Mouse (Mus musculus) lung, embryonic 15.5 days (tissue): ENCODE results near the gene Fcgr3. TPM values are rescaled to one million over a fixed set of nuclear protein-coding genes. Genes with fewer than 3 reads are reported as not detected.
A peak's percentile ranks its signal among the peaks of the same experiment; 100 is the strongest.
"Not testable (repeated sequence)": the region's sequence is repeated elsewhere in the genome, so short reads cannot be mapped to it uniquely, and the experiment has no call there.

Experiments
- ATAC-seq: fragments of 200-750 bp; cut with Nextera tagmentation; 2 replicates; pipeline ENCODE4 v1.8.0; 2017; ENCODE audit warnings: moderate number of reproducible peaks, borderline replicate concordance; ENCODE audit not compliant: low FRiP score, low TSS enrichment; ENCODE audit errors: extremely low read depth
- H3K27ac ChIP-seq: fragments of 300-500 bp; sonication (generic); 2 replicates; pipeline ENCODE4 v1.5.1; 2015; ENCODE audit warnings: moderate library complexity, mild to moderate bottlenecking, inconsistent platforms
- H3K27me3 ChIP-seq: fragments of 300-500 bp; sonication (generic); 2 replicates; pipeline ENCODE4 v1.6.1; 2015; ENCODE audit warnings: inconsistent platforms
- H3K36me3 ChIP-seq: fragments of 300-500 bp; sonication (generic); 2 replicates; pipeline ENCODE4 v1.6.1; 2015; ENCODE audit warnings: inconsistent platforms
- H3K4me1 ChIP-seq: fragments of 300-500 bp; sonication (generic); 2 replicates; pipeline ENCODE4 v1.6.1; 2015; ENCODE audit warnings: inconsistent platforms
- H3K4me2 ChIP-seq: fragments of 300-500 bp; sonication (generic); 2 replicates; pipeline ENCODE4 v1.6.1; 2015; ENCODE audit warnings: inconsistent platforms, mild to moderate bottlenecking, moderate library complexity
- H3K4me3 ChIP-seq: fragments of 300-500 bp; sonication (generic); 2 replicates; pipeline ENCODE4 v1.5.1; 2015; ENCODE audit warnings: mild to moderate bottlenecking, inconsistent platforms
- H3K9ac ChIP-seq: fragments of 300-500 bp; sonication (generic); 2 replicates; pipeline ENCODE4 v1.6.1; 2015; ENCODE audit warnings: inconsistent platforms
- H3K9me3 ChIP-seq: fragments of 300-500 bp; sonication (generic); 2 replicates; pipeline ENCODE4 v1.6.1; 2016; ENCODE audit warnings: inconsistent platforms
- WGBS: fragments of 180-500 bp; shearing (Covaris S2); methylation state at CpG from one replicate; pipeline ENCODE4 v1.1.7; 2015; 5-methylcytosine and 5-hydroxymethylcytosine counted together
- polyA plus RNA-seq: library from polyadenylated mRNA; unstranded; fragments of >200 nt; fragmentation: Nextera tagmentation; extraction: Ambion mirVana; gene quantifications from 2 replicates; pipeline ENCODE4 v1.2.1, GENCODE M21; 2015

The Fcgr3 gene
- polyA plus RNA-seq, 1 experiment from 2014 or later: 15.1 TPM

DNA sequence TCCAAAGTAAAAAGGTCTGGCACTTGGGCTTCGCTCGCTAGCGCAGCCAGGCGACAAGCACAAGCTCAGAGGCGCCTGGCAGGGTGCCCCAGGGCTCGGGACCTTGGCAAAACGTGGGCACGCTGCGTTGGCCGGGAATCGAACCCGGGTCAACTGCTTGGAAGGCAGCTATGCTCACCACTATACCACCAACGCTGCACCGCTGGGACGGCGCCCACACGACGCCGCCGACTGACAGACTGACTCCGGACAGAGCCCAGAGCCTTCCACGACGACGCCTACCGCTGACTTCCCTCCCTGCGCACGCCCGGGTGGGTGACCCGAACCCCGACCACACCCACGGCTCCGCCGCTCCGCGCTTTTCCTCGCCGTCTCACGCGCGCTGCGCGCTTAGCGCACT, 15.1 kb upstream of the Fcgr3 start:
- not testable (repeated sequence) for H3K36me3 ChIP-seq, H3K4me2 ChIP-seq, H3K4me3 ChIP-seq, H3K4me1 ChIP-seq, H3K9me3 ChIP-seq, H3K27ac ChIP-seq, H3K9ac ChIP-seq
- WGBS: no CpG with 5 or more reads among the region's 43 CpGs
- peaks cover 20% of the 10 kb centered on the region for H3K27me3 ChIP-seq
- ATAC-seq: peak; percentile 48

GRCm38 (mm10) chr1:171079345-171079744, 14.6 kb upstream of the Fcgr3 start:
- 0% methylated on average over 1 of the region's 35 CpGs for WGBS
- H3K4me2 ChIP-seq: peak overlapping the region; percentile 27; the same call in 1 of the 2 replicates

DNA sequence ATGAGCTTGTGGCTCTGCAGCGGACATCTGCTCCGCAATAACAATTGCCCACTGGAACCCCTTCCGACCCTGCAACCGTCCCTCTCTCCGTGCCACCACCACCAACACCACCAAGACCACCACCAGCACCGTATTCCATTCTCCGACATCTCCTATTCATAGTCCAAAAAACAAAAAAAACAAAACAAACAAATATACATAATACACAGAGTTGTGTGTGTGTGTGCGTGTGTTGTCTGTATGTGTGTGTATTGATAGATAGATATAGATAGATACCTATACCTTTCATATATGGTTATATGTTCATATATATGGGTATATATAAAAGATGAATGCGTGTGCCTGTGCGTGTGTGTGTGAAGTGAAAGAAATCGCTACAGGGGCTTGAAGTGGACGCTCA, 13.7 kb upstream of the Fcgr3 start:
- not testable (repeated sequence) for ATAC-seq, H3K27ac ChIP-seq

More at GRCm38 (mm10) chr1:171079345-171079744, 14.6 kb upstream of the Fcgr3 start:
- H3K9me3 ChIP-seq, H3K4me1 ChIP-seq, H3K4me3 ChIP-seq, H3K36me3 ChIP-seq, H3K27ac ChIP-seq, H3K9ac ChIP-seq: not testable (repeated sequence)
- peak; percentile 52 for ATAC-seq
- H3K27me3 ChIP-seq: peaks cover 21% of the 10 kb centered on the region

GRCm38 (mm10) chr1:171077955-171078354, 13.2 kb upstream of the Fcgr3 start:
- 3% methylated on average over 18 of the region's 27 CpGs for WGBS
- not testable (repeated sequence) for H3K9ac ChIP-seq, H3K36me3 ChIP-seq, H3K9me3 ChIP-seq, H3K27ac ChIP-seq, H3K4me1 ChIP-seq
- H3K4me2 ChIP-seq: peak overlapping the region; percentile 46
- peaks cover 29% of the 10 kb centered on the region for H3K27me3 ChIP-seq
- ATAC-seq: peak; percentile 4; the same call in 1 of the 2 replicates
- H3K4me3 ChIP-seq: peak overlapping the region; percentile 25

More for the DNA sequence above, 13.7 kb upstream of the Fcgr3 start:
- Histone ChIP-seq H3K4me3 (peak overlapping the region; percentile 25), H3K27me3 (peaks cover 29% of the 10 kb centered on the region), H3K4me2 (peak overlapping the region; percentile 46)
- not testable (repeated sequence) for H3K9ac ChIP-seq, H3K4me1 ChIP-seq, H3K9me3 ChIP-seq, H3K36me3 ChIP-seq
- 19% methylated on average over 12 of the region's 12 CpGs for WGBS

- not testable (repeated sequence) for H3K9ac ChIP-seq, H3K4me1 ChIP-seq, H3K9me3 ChIP-seq, ATAC-seq, H3K36me3 ChIP-seq, H3K27ac ChIP-seq, H3K4me2 ChIP-seq, H3K4me3 ChIP-seq
- 37% methylated on average over 5 of the region's 5 CpGs for WGBS
- H3K27me3 ChIP-seq: peaks cover 29% of the 10 kb centered on the region
Measured at GRCm38 (mm10) chr1:171077192-171077591, 12.5 kb upstream of the Fcgr3 start.

- H3K9ac ChIP-seq, H3K27ac ChIP-seq, H3K36me3 ChIP-seq, H3K4me2 ChIP-seq, H3K9me3 ChIP-seq, H3K4me3 ChIP-seq, ATAC-seq, H3K4me1 ChIP-seq: not testable (repeated sequence)
- peaks cover 25% of the 10 kb centered on the region for H3K27me3 ChIP-seq
- 64% methylated on average over 3 of the region's 5 CpGs for WGBS
Measured at GRCm38 (mm10) chr1:171076176-171076575, 11.4 kb upstream of the Fcgr3 start.

- not testable (repeated sequence) for H3K27ac ChIP-seq, H3K9ac ChIP-seq, H3K9me3 ChIP-seq, H3K36me3 ChIP-seq, H3K4me1 ChIP-seq, H3K4me2 ChIP-seq, H3K4me3 ChIP-seq
- WGBS: 18% methylated on average over 6 of the region's 10 CpGs
- peak; percentile 15; the same call in 1 of the 2 replicates for ATAC-seq
- peaks cover 37% of the 10 kb centered on the region for H3K27me3 ChIP-seq
Measured at GRCm38 (mm10) chr1:171074283-171074682, 9.5 kb upstream of the Fcgr3 start.

DNA sequence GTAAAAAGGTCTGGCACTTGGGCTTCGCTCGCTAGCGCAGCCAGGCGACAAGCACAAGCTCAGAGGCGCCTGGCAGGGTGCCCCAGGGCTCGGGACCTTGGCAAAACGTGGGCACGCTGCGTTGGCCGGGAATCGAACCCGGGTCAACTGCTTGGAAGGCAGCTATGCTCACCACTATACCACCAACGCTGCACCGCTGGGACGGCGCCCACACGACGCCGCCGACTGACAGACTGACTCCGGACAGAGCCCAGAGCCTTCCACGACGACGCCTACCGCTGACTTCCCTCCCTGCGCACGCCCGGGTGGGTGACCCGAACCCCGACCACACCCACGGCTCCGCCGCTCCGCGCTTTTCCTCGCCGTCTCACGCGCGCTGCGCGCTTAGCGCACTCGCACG, 7.5 kb upstream of the Fcgr3 start:
- H3K4me3 ChIP-seq, H3K9ac ChIP-seq, H3K9me3 ChIP-seq, H3K4me2 ChIP-seq, H3K36me3 ChIP-seq, H3K4me1 ChIP-seq, H3K27ac ChIP-seq: not testable (repeated sequence)
- no CpG with 5 or more reads among the region's 45 CpGs for WGBS
- peaks cover 29% of the 10 kb centered on the region for H3K27me3 ChIP-seq
- peak; percentile 62 for ATAC-seq

GRCm38 (mm10) chr1:171071726-171072125, 7.0 kb upstream of the Fcgr3 start:
- not testable (repeated sequence) for H3K9ac ChIP-seq, H3K9me3 ChIP-seq, H3K36me3 ChIP-seq, H3K4me2 ChIP-seq, H3K27ac ChIP-seq, H3K4me1 ChIP-seq, H3K4me3 ChIP-seq
- no CpG with 5 or more reads among the region's 35 CpGs for WGBS
- H3K27me3 ChIP-seq: peaks cover 27% of the 10 kb centered on the region
- ATAC-seq: peak; percentile 56

GRCm38 (mm10) chr1:171070879-171071278, 6.1 kb upstream of the Fcgr3 start:
- H3K9me3 ChIP-seq, H3K4me3 ChIP-seq, H3K27ac ChIP-seq, H3K36me3 ChIP-seq, ATAC-seq, H3K9ac ChIP-seq, H3K4me1 ChIP-seq: not testable (repeated sequence)
- WGBS: 19% methylated on average over 16 of the region's 16 CpGs
- H3K27me3 ChIP-seq: peaks cover 31% of the 10 kb centered on the region
- peak overlapping the region; percentile 32; the same call in 1 of the 2 replicates for H3K4me2 ChIP-seq

DNA sequence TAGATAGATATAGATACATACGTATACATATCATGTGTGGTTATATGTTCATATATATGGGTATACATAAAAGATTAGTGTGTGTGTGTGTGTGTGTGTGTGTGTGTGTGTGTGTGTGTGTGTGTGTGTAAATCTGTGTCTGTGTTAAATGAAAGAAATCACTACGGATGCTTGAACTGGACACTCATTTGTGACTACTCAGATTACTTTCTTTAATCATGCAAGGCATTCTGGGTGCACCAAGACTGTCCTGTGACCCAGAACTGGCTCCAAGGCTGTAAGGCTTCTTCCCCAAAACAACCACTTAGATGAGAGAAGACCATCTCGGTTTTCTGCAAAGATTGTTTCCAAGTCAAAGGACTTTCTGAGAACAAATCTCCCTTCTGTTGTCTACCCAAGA, 4.8 kb upstream of the Fcgr3 start:
- H3K27me3 ChIP-seq: peaks cover 38% of the 10 kb centered on the region
- not testable (repeated sequence) for H3K27ac ChIP-seq, H3K36me3 ChIP-seq, H3K4me1 ChIP-seq, H3K4me2 ChIP-seq, H3K9me3 ChIP-seq, H3K4me3 ChIP-seq, ATAC-seq, H3K9ac ChIP-seq
- WGBS: 53% methylated on average over 3 of the region's 3 CpGs

DNA sequence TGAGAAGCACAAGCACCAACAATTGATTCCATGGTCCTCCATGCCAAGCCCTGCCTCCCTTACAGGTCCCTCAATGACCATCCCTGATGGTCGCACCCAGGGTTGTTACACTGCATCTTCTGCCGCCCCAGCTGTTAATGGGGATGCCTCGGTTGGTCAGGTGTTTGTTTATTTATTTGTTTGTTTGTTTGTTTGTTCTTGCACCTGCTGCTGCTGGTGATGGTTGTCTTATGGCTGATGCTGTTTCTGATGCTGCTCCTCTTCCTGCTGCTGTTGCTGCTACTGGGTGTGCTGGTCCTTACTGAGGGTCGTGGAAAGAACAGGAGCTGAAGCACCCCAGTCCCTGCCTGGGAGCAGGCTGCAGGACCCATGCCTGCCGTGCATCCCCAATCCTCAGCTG, 3.2 kb upstream of the Fcgr3 start:
- ATAC-seq, H3K9ac ChIP-seq, H3K27ac ChIP-seq, H3K9me3 ChIP-seq, H3K4me2 ChIP-seq, H3K4me3 ChIP-seq, H3K36me3 ChIP-seq: not testable (repeated sequence)
- WGBS: 43% methylated on average over 5 of the region's 5 CpGs
- peaks cover 37% of the 10 kb centered on the region for H3K27me3 ChIP-seq
- peaks cover 12% of the 10 kb centered on the region for H3K4me1 ChIP-seq

DNA sequence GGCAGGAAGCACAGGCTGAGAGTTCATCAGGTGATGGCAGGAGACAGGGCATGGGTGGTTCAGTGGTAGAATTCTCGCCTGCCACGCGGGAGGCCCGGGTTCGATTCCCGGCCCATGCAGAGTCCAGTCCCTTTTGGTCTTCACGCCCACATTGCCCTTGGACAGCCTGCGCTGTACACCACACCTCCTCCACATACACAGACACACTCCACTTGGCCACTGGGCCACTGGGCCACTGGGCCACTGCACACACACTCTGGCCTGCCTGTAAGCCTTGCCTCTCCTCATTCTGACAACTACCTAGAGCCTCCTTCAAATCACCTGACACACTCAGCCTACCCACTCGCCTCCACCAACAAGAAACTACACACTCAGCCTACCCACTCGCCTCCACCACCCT, 1.8 kb upstream of the Fcgr3 start:
- not testable (repeated sequence) for H3K4me2 ChIP-seq, H3K9me3 ChIP-seq, H3K36me3 ChIP-seq, H3K27ac ChIP-seq, H3K9ac ChIP-seq, H3K4me3 ChIP-seq
- H3K4me1 ChIP-seq: peaks cover 12% of the 10 kb centered on the region
- H3K27me3 ChIP-seq: peaks cover 37% of the 10 kb centered on the region
- WGBS: 29% methylated on average over 2 of the region's 10 CpGs
- peak; percentile 11 for ATAC-seq
